Mouse (Mus musculus) MEL (cell line): ENCODE results near the gene Fam161b. TPM values are rescaled to one million over a fixed set of nuclear protein-coding genes. Genes with fewer than 3 reads are reported as not detected.
"Not testable (repeated sequence)": the region's sequence is repeated elsewhere in the genome, so short reads cannot be mapped to it uniquely, and the experiment has no call there.

Experiments
- DNase-seq: peaks from one replicate; pipeline ENCODE4 v3.0.0; 2011; ENCODE audit warnings: low read depth, low spot score
- H3K27ac ChIP-seq: 2 replicates; pipeline ENCODE4 v1.5.1; 2012; ENCODE audit warnings: low read depth, mild to moderate bottlenecking, control low read depth, low read length, moderate library complexity; ENCODE audit not compliant: control insufficient read depth
- H3K27me3 ChIP-seq, 2 experiments: fragments of 150-350 bp in 1 of 2; sonication (generic) in 1 of 2; 2 replicates each; pipeline ENCODE4 v1.6.1; 2012; ENCODE audit warnings: low read length in 2 of 2, mild to moderate bottlenecking in 2 of 2, improper control_type of control experiment in 1 of 2, moderate library complexity in 1 of 2; ENCODE audit not compliant: insufficient read depth in 2 of 2, control insufficient read depth in 1 of 2
- H3K36me3 ChIP-seq, 2 experiments: 2 replicates each; pipeline ENCODE4 v1.6.1; 2012 to 2014; ENCODE audit warnings: low read length in 2 of 2, improper control_type of control experiment in 1 of 2, inconsistent platforms in 1 of 2, mild to moderate bottlenecking in 1 of 2; ENCODE audit not compliant: insufficient read depth in 2 of 2, control insufficient read depth in 1 of 2
- H3K4me1 ChIP-seq, 2 experiments: fragments of 150-350 bp in 1 of 2; sonication (generic) in 1 of 2; 2 replicates each; pipeline ENCODE4 v1.6.1; 2012; ENCODE audit warnings: low read length in 2 of 2, improper control_type of control experiment in 1 of 2, mild to moderate bottlenecking in 1 of 2; ENCODE audit not compliant: insufficient read depth in 2 of 2, control insufficient read depth in 1 of 2
- H3K4me3 ChIP-seq, 2 experiments: fragments of 150-350 bp in 1 of 2; sonication (generic) in 1 of 2; 2 replicates each; pipeline ENCODE4 v1.5.1; 2012; ENCODE audit warnings: low read depth in 2 of 2, low read length in 2 of 2, mild to moderate bottlenecking in 2 of 2, moderate library complexity in 2 of 2, control low read depth in 1 of 2, improper control_type of control experiment in 1 of 2; ENCODE audit not compliant: control insufficient read depth in 1 of 2, insufficient read depth in 1 of 2
- H3K79me2 ChIP-seq: 2 replicates; pipeline ENCODE4 v1.6.1; 2012; ENCODE audit warnings: mild to moderate bottlenecking, low read length, moderate library complexity; ENCODE audit not compliant: control insufficient read depth, poor library complexity, insufficient read depth
- H3K9ac ChIP-seq: 2 replicates; pipeline ENCODE4 v1.6.1; 2012; ENCODE audit warnings: low read depth, mild to moderate bottlenecking, control low read depth, low read length, moderate library complexity; ENCODE audit not compliant: control insufficient read depth, poor library complexity, severe bottlenecking
- H3K9me3 ChIP-seq: fragments of 150-350 bp; sonication (generic); replicated peaks from 2 replicates; pipeline ENCODE4 v1.6.1; 2012; ENCODE audit warnings: mild to moderate bottlenecking, low read length, improper control_type of control experiment, moderate library complexity; ENCODE audit not compliant: insufficient read depth
- BHLHE40 ChIP-seq: IDR thresholded peaks from 2 replicates; pipeline ENCODE4 v1.6.1; 2012; ENCODE audit warnings: low read depth, mild to moderate bottlenecking, inconsistent platforms, low read length, improper control_type of control experiment, borderline replicate concordance
- CTCF ChIP-seq, 3 experiments: IDR thresholded peaks in 2 of 3; conservative IDR thresholded peaks in 1 of 3; 2 replicates each; pipeline ENCODE4 v1.5.1; 2011 to 2012; ENCODE audit warnings: low read length in 3 of 3, low read depth in 2 of 3, mild to moderate bottlenecking in 2 of 3, improper control_type of control experiment in 1 of 3, inconsistent platforms in 1 of 3, mixed read lengths in 1 of 3, moderate library complexity in 1 of 3; ENCODE audit not compliant: control insufficient read depth in 1 of 3, insufficient read depth in 1 of 3, poor library complexity in 1 of 3, severe bottlenecking in 1 of 3
- EP300 ChIP-seq, 2 experiments: IDR thresholded peaks; 2 replicates each; pipeline ENCODE4 v1.6.1; 2011; ENCODE audit warnings: improper control_type of control experiment in 2 of 2, low read length in 2 of 2, low read depth in 1 of 2, mild to moderate bottlenecking in 1 of 2
- ETS1 ChIP-seq: IDR thresholded peaks from 2 replicates; pipeline ENCODE4 v1.6.1; 2012; ENCODE audit warnings: low read depth, mild to moderate bottlenecking, inconsistent platforms, low read length, improper control_type of control experiment, moderate library complexity
- GATA1 ChIP-seq: IDR thresholded peaks from 2 replicates; pipeline ENCODE4 v1.6.1; 2011; ENCODE audit warnings: low read depth, low read length, improper control_type of control experiment
- MAX ChIP-seq: IDR thresholded peaks from 2 replicates; pipeline ENCODE4 v1.6.1; 2011; ENCODE audit warnings: low read length, improper control_type of control experiment
- MXI1 ChIP-seq: IDR thresholded peaks from 2 replicates; pipeline ENCODE4 v1.6.1; 2011; ENCODE audit warnings: mild to moderate bottlenecking, low read depth, low read length, improper control_type of control experiment
- MYC ChIP-seq: IDR thresholded peaks from 2 replicates; pipeline ENCODE4 v1.6.1; 2011; ENCODE audit warnings: low read depth, mild to moderate bottlenecking, low read length, improper control_type of control experiment, moderate library complexity
- NELFE ChIP-seq: IDR thresholded peaks from 2 replicates; pipeline ENCODE4 v1.6.1; 2011; ENCODE audit warnings: low read depth, low read length, improper control_type of control experiment
- RAD21 ChIP-seq: IDR thresholded peaks from 2 replicates; pipeline ENCODE4 v1.6.1; 2011; ENCODE audit warnings: mild to moderate bottlenecking, low read depth, low read length, improper control_type of control experiment
- RCOR1 ChIP-seq: IDR thresholded peaks from 2 replicates; pipeline ENCODE4 v1.6.1; 2012; ENCODE audit warnings: low read depth, mild to moderate bottlenecking, inconsistent platforms, low read length, improper control_type of control experiment
- SIN3A ChIP-seq: IDR thresholded peaks from 2 replicates; pipeline ENCODE4 v1.6.1; 2012; ENCODE audit warnings: low read length, improper control_type of control experiment, inconsistent platforms
- SMC3 ChIP-seq: IDR thresholded peaks from 2 replicates; pipeline ENCODE4 v1.6.1; 2011; ENCODE audit warnings: low read depth, low read length, improper control_type of control experiment
- TAL1 ChIP-seq: IDR thresholded peaks from 2 replicates; pipeline ENCODE4 v1.6.1; 2012; ENCODE audit warnings: mild to moderate bottlenecking, inconsistent platforms, low read length, moderate library complexity, mixed read lengths
- TBP ChIP-seq: IDR thresholded peaks from 2 replicates; pipeline ENCODE4 v1.8.0; 2011; ENCODE audit warnings: low read depth, low read length, improper control_type of control experiment
- TCF12 ChIP-seq: IDR thresholded peaks from 2 replicates; pipeline ENCODE4 v1.6.1; 2014; ENCODE audit warnings: low read depth, mild to moderate bottlenecking, inconsistent platforms, low read length, improper control_type of control experiment, moderate library complexity
- ZC3H11A ChIP-seq: IDR thresholded peaks from 2 replicates; pipeline ENCODE4 v1.6.1; 2012; ENCODE audit warnings: low read depth, mild to moderate bottlenecking, inconsistent platforms, low read length, improper control_type of control experiment
- ZNF384 ChIP-seq: IDR thresholded peaks from 2 replicates; pipeline ENCODE4 v1.6.1; 2012; ENCODE audit warnings: low read depth, mild to moderate bottlenecking, inconsistent platforms, low read length, improper control_type of control experiment
- polyA plus RNA-seq, 2 experiments: library from polyadenylated mRNA; stranded (reverse) in 1 of 2; unstranded in 1 of 2; fragments of >175 nt in 1 of 2; fragments of >200 nt in 1 of 2; gene quantifications; 2 replicates each; pipeline versions ENCODE4 v1.2.1 to v1.2.4; 2012; ENCODE audit warnings: low replicate concordance in 2 of 2, low read depth in 1 of 2; ENCODE audit not compliant: insufficient read length in 2 of 2, insufficient read depth in 1 of 2, missing spikeins in 1 of 2
- total RNA-seq: library from RNA; depleted of rRNA; stranded (reverse); fragments of 300-350 nt; gene quantifications from 2 replicates; pipeline ENCODE4 v1.2.3, GENCODE M21; 2012

Fam161b gene
- total and polyA plus RNA-seq, 3 experiments: 0.46 to 1.1 TPM; not detected in 1

DNA sequence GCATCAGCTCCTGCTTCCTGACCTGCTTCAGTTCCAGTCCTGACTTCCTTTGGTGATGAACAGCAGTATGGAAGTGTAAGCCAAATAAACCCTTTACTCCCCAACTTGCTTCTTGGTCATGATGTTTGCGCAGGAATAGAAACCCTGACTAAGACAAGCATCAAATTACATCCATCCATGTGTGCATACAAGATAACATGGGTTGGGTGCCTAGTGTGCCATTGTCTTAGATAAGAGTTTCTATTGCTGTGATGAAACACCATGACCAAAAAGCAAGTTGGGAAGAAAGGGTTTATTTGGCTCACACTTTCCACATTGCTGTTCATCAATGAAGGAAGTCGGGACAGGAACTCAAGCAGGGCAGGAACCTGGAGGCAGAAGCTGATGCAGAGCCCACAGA is 2.9 kb downstream of the Fam161b start:
- H3K36me3 ChIP-seq: peaks cover 0 to 31% of the 10 kb centered on the region in 2 experiments; a peak in 2 of 4 replicates
- H3K27ac ChIP-seq: peak overlapping the region; percentile 64
- not testable (repeated sequence) for H3K9me3 ChIP-seq, H3K9ac ChIP-seq, H3K27me3 ChIP-seq, H3K4me3 ChIP-seq
- peaks cover 13 to 26% of the 10 kb centered on the region in 2 experiments for H3K4me1 ChIP-seq
- DNase-seq: peak; percentile 83
- H3K79me2 ChIP-seq: peaks cover 14% of the 10 kb centered on the region
- TF ChIP-seq TBP (0 out of 2 replicates have a peak, but pooled peaks have one; percentile 43), MAX (peak; percentile 31; the same call in 1 of the 2 replicates), BHLHE40 (peak; percentile 45; the same call in 1 of the 2 replicates), MXI1 (peak; percentile 35; the same call in 1 of the 2 replicates), GATA1 (peak; percentile 91), TAL1 (peak; percentile 89), ETS1 (peak; percentile 85), SIN3A (peak; percentile 39), TCF12 (peak; percentile 90), RCOR1 (peak; percentile 50; the same call in 1 of the 2 replicates), EP300 (IDR thresholded peaks at IDR 0.05; ENCODE audit: low read depth in 1 of 2, low read length in 2 of 2) (peak; percentile 86 to 87), MYC (0 out of 2 replicates have a peak, but pooled peaks have one; percentile 39)

DNA sequence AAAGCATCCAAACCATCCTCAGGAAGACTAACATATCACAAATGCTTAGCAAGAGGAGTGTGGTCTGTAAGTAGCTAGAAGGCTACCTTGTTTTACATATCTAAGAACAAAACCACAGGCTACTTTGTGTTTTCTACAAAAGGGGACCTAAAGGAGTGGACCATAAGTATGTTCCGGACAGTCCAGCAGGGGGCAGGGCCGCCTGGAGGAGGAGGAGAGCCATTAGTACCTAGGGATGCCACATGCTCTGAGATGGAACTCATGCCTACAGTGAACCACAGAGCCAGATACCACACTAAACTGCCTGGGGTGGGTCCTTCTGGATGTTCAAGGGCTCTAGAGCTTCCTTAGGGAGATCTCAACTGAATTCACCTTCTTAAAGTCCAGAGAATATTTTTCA is 14.4 kb downstream of the Fam161b start:
- TF ChIP-seq CTCF (IDR thresholded peaks at IDR 0.05 in 2 of 3, conservative IDR thresholded peaks at IDR 0.05 in 1 of 3; ENCODE audit: control insufficient read depth in 1 of 3, insufficient read depth in 1 of 3, low read depth in 2 of 3, low read length in 3 of 3, poor library complexity in 1 of 3, severe bottlenecking in 1 of 3) (peak; percentile 36 to 57 (median 51)), SMC3 (peak; percentile 50), ZC3H11A (peak; percentile 37), NELFE (no peak), RAD21 (peak; percentile 48), ZNF384 (no peak)
- no peak overlapping the region for H3K4me3 ChIP-seq
- H3K4me1 ChIP-seq: no peaks in the 10 kb centered on the region
- DNase-seq: peak; percentile 43
- peaks cover 0 to 7% of the 10 kb centered on the region in 2 experiments; a peak in 2 of 4 replicates for H3K36me3 ChIP-seq
- H3K27ac ChIP-seq: no peak overlapping the region
- H3K27me3 ChIP-seq: no peaks in the 10 kb centered on the region
- no peak overlapping the region for H3K9ac ChIP-seq
- H3K9me3 ChIP-seq: no peaks in the 10 kb centered on the region
- no peaks in the 10 kb centered on the region for H3K79me2 ChIP-seq
